Mouse (Mus musculus): Measurements from ENCODE around the gene Dhx30. TPM values are rescaled to one million over a fixed set of nuclear protein-coding genes. Genes with fewer than 3 reads are reported as not detected.
"Not testable (repeated sequence)": the region's sequence is repeated elsewhere in the genome, so short reads cannot be mapped to it uniquely, and the experiment has no call there.

Dhx30 gene
- polyA plus RNA-seq, 1 experiment, result 30.4 TPM

DNA sequence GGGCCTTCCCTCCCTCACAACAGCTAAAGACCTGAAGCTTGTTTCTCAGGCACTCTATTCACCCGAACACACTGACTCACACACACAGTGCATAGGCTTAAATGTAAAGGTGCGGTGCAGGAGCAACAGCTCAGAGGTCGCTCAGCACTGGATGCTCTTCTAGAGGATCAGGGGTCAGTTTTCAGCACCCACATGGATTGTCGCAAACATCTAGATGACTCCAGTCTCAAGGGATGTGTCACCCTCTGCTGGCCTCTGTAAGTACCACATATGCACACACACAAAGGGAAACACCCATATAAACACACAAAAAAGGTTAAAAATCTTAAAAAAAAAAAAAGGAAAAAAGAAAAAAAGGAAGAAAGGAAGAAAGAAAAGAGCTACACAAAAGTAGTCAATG lies 22.9 kb downstream of the Dhx30 start:
- H3K4me1 ChIP-seq (ENCODE audit: control insufficient read depth, insufficient read depth, insufficient read length, low read length), result no peaks in the 10 kb centered on the region
- H3K27ac ChIP-seq (ENCODE audit: insufficient read depth, low read depth, low read length), result no peak overlapping the region
- no peak overlapping the region for H3K4me3 ChIP-seq (ENCODE audit: low read depth, low read length)
- H3K27me3 ChIP-seq (ENCODE audit: control insufficient read depth, insufficient read depth, low read length), result no peaks in the 10 kb centered on the region
- TF ChIP-seq POLR2A (IDR thresholded peaks at IDR 0.05; ENCODE audit: low read depth, low read length) (no peak), CTCF (IDR thresholded peaks at IDR 0.05; ENCODE audit: extremely low read depth, insufficient read length, insufficient replicate concordance, low read depth, low read length) (no peak)
- peaks cover 51% of the 10 kb centered on the region for H3K36me3 ChIP-seq (ENCODE audit: control insufficient read depth, insufficient read depth, low read length)
- WGBS, result 97% methylated on average over 4 of the region's 4 CpGs

DNA sequence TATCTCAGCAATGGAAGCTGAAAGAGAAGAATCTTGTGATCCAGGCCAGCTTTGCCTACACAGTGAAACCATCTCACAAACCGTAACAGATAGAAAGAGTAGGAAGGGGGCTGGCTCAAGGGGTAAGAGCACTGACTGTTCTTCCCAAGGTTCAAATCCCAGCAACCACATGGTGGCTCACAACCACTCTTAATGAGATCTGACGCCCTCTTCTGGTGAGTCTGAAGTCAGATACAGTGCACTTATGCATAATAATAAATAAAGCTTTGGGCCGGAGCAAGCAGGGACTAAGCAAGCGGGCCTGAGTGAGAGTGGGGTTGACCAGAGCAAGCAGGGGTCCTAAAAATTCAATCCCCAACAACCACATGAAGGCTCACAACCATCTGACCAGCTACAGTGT lies 24.3 kb downstream of the Dhx30 start:
- TF ChIP-seq CTCF (IDR thresholded peaks at IDR 0.05; ENCODE audit: extremely low read depth, insufficient read length, insufficient replicate concordance, low read depth, low read length), result no peak
- TF ChIP-seq POLR2A (IDR thresholded peaks at IDR 0.05; ENCODE audit: low read depth, low read length), result no peak
- Histone ChIP-seq H3K4me1 (ENCODE audit: control insufficient read depth, insufficient read depth, insufficient read length, low read length) (no peaks in the 10 kb centered on the region), H3K36me3 (ENCODE audit: control insufficient read depth, insufficient read depth, low read length) (peaks cover 61% of the 10 kb centered on the region), H3K4me3 (ENCODE audit: low read depth, low read length) (no peak overlapping the region), H3K27ac (ENCODE audit: insufficient read depth, low read depth, low read length) (no peak overlapping the region), H3K27me3 (ENCODE audit: control insufficient read depth, insufficient read depth, low read length) (no peaks in the 10 kb centered on the region)
- WGBS, result 88% methylated on average over 4 of the region's 4 CpGs

DNA sequence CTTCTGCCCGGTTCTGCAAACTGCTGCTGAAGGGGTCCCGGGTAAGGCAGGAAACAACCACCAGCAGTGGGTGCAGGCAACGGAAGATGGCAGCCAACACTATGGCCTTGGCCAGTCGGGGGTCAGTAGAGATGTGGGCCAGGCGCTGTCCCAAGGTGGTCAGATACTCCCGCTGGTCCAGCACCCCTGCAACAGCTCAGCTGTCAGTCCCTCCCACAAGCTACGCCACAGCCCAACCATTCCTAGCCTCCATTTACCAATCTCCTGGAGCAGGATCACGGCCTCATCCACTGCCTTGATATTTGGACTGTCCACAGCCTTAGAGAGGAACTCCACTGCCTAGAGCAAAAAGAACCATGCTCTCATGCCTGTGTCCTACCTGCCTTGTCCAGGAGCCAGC lies 31.9 kb downstream of the Dhx30 start:
- H3K36me3 ChIP-seq (ENCODE audit: control insufficient read depth, insufficient read depth, low read length), result peaks cover 62% of the 10 kb centered on the region
- H3K4me3 ChIP-seq (ENCODE audit: low read depth, low read length), result no peak overlapping the region
- H3K27me3 ChIP-seq (ENCODE audit: control insufficient read depth, insufficient read depth, low read length), result no peaks in the 10 kb centered on the region
- TF ChIP-seq POLR2A (IDR thresholded peaks at IDR 0.05; ENCODE audit: low read depth, low read length) (no peak), CTCF (IDR thresholded peaks at IDR 0.05; ENCODE audit: extremely low read depth, insufficient read length, insufficient replicate concordance, low read depth, low read length) (no peak)
- WGBS, result 92% methylated on average over 8 of the region's 8 CpGs
- H3K4me1 ChIP-seq (ENCODE audit: control insufficient read depth, insufficient read depth, insufficient read length, low read length), result no peaks in the 10 kb centered on the region
- H3K27ac ChIP-seq (ENCODE audit: insufficient read depth, low read depth, low read length), result no peak overlapping the region

DNA sequence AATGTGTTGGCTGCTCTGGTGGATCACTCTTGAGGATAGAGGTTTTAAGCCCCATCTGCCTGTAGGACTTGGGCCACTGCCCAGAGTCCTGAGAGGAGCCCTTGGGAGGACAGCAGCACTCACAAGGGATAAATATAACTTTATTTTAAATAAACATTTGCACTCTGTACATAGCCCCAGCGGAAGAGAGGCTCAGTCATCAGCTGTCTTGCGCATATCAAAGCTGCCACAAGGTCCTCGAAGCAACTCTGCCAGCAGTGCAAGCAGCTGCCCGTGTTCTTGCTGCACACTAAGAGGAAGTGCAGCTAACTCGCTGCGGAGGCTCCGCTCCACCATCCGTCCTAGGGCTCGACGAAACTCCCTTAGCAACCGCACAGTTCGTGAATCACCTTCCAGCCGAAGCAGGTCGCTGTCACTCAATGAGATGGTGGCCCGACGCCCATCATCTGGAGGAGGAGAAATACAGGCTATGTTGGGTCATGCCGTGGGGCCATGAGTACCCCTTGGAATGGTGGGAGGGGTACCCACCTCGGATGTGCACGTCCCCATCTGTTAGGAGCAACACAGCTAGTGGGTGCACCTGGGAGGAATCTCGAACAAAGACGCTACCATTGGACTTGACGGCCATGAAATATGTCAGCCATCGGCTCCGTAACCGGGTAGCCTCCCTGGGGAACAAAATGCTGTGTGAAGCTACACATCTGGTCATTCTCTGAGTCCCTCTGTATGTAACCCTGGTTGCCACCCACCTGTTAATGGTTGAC lies 33.2 kb downstream of the Dhx30 start:
- TF ChIP-seq CTCF (IDR thresholded peaks at IDR 0.05; ENCODE audit: extremely low read depth, insufficient read length, insufficient replicate concordance, low read depth, low read length) (no peak), POLR2A (IDR thresholded peaks at IDR 0.05; ENCODE audit: low read depth, low read length) (no peak)
- H3K36me3 ChIP-seq (ENCODE audit: control insufficient read depth, insufficient read depth, low read length), result peaks cover 63% of the 10 kb centered on the region
- no peaks in the 10 kb centered on the region for H3K4me1 ChIP-seq (ENCODE audit: control insufficient read depth, insufficient read depth, insufficient read length, low read length)
- H3K27me3 ChIP-seq (ENCODE audit: control insufficient read depth, insufficient read depth, low read length), result no peaks in the 10 kb centered on the region
- 83% methylated on average over 25 of the region's 25 CpGs for WGBS
- H3K4me3 ChIP-seq (ENCODE audit: low read depth, low read length), result no peak overlapping the region
- H3K27ac ChIP-seq (ENCODE audit: insufficient read depth, low read depth, low read length), result no peak overlapping the region

DNA sequence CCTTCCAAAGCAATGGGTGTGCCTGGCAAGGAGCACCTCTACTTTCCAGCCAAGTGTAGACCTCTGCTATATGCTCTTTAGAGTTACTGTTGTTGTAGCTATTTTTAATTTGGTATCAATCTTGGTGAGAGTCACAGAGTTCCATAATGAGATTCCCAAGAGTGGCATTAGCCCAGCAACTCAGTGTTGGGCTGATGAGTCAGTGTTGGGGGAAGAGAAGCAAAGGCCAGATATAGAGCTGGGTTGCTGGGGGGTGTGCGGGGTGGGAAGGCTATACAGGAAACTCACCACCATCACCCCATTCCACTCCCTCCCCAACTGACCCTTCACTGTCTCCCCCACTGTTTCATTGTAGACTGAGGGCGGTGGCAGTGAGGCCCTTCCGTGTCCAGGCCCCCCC lies 36.6 kb downstream of the Dhx30 start:
- Histone ChIP-seq H3K4me3 (ENCODE audit: low read depth, low read length) (no peak overlapping the region), H3K27ac (ENCODE audit: insufficient read depth, low read depth, low read length) (no peak overlapping the region), H3K4me1 (ENCODE audit: control insufficient read depth, insufficient read depth, insufficient read length, low read length) (no peaks in the 10 kb centered on the region), H3K36me3 (ENCODE audit: control insufficient read depth, insufficient read depth, low read length) (peaks cover 49% of the 10 kb centered on the region), H3K27me3 (ENCODE audit: control insufficient read depth, insufficient read depth, low read length) (no peaks in the 10 kb centered on the region)
- 89% methylated on average over 3 of the region's 3 CpGs for WGBS
- no peak for TF ChIP-seq POLR2A (IDR thresholded peaks at IDR 0.05; ENCODE audit: low read depth, low read length)
- TF ChIP-seq CTCF (IDR thresholded peaks at IDR 0.05; ENCODE audit: extremely low read depth, insufficient read length, insufficient replicate concordance, low read depth, low read length), result no peak

DNA sequence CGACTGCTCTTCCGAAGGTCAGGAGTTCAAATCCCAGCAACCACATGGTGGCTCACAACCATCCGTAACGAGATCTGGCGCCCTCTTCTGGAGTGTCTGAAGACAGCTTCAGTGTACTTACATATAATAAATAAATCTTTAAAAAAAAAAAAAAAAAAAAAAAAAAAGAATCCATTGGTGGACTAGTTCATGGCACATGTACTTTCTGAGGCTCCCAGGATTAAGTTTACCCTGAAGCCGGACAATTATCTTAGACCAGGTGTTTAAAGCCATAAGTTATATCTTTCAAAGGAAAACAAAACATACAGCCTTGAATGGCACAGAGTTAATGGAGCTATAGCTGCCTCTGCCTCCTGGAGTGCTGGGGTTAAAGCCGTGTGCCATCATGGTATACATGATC lies 41.2 kb downstream of the Dhx30 start:
- H3K36me3 ChIP-seq (ENCODE audit: control insufficient read depth, insufficient read depth, low read length), result peaks cover 33% of the 10 kb centered on the region
- not testable (repeated sequence) for H3K4me3 ChIP-seq (ENCODE audit: low read depth, low read length); H3K27ac ChIP-seq (ENCODE audit: insufficient read depth, low read depth, low read length); H3K4me1 ChIP-seq (ENCODE audit: control insufficient read depth, insufficient read depth, insufficient read length, low read length); H3K27me3 ChIP-seq (ENCODE audit: control insufficient read depth, insufficient read depth, low read length)
- WGBS, result 89% methylated on average over 6 of the region's 7 CpGs

DNA sequence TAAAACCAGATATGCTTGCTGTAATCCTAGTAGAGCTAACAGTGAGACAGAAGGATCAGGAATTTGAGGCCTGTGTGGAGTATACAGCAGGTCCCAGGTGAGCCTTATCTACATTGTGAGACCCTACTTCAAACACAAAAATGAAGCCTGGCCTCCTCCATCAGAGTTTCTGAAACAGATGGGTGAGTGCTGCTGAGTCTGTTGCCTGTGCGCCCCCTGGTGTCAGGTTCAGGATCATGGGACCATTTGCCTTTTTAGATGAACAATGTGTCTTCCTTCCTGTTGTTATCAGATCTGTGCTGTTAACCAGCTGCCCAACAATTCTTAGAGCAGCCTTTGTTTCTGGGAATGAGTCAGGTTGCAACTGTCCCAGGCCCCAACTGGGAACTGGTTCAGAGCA lies 45.8 kb downstream of the Dhx30 start:
- 26% methylated on average over 1 of the region's 1 CpGs for WGBS
- no peaks in the 10 kb centered on the region for H3K4me1 ChIP-seq (ENCODE audit: control insufficient read depth, insufficient read depth, insufficient read length, low read length)
- no peaks in the 10 kb centered on the region for H3K27me3 ChIP-seq (ENCODE audit: control insufficient read depth, insufficient read depth, low read length)
- peaks cover 38% of the 10 kb centered on the region for H3K36me3 ChIP-seq (ENCODE audit: control insufficient read depth, insufficient read depth, low read length)
- no peak overlapping the region for H3K4me3 ChIP-seq (ENCODE audit: low read depth, low read length)
- TF ChIP-seq CTCF (IDR thresholded peaks at IDR 0.05; ENCODE audit: extremely low read depth, insufficient read length, insufficient replicate concordance, low read depth, low read length) (peak; percentile 78; the same call in 1 of the 2 replicates), POLR2A (IDR thresholded peaks at IDR 0.05; ENCODE audit: low read depth, low read length) (no peak)
- no peak overlapping the region for H3K27ac ChIP-seq (ENCODE audit: insufficient read depth, low read depth, low read length)

Measured in small intestine, adult 2 months (tissue).